Mouse (Mus musculus) adrenal gland (tissue): Measurements from ENCODE around the gene Adam11.

Experiments
- intact Hi-C: fragments of 180-260 bp; cut with DNase I; formaldehyde crosslinking; loops from one replicate; pipeline ENCODE4 v1.15.1; 2025

The Adam11 gene

DNA sequence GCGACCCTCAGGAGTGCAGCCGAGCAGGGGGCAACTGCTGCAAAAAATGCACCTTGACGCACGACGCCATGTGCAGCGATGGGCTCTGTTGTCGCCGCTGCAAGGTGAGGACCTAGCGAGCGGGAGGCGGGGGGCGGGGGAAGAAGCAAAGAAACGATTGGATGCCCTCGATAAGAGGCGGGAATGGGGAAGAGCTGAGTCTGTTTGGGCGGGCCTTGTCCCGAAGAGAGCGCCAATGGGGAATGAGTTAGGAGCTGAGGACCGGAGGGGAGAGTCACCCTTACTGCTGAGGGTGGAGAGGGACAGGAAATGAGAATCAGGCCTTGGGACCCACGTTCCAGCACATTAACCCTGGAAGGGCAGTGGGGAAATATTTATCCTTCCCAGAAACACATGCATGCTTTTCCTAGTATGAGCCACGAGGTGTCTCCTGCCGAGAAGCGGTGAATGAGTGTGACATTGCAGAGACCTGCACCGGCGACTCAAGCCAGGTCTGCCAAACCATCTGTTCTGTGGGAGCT, 13.4 kb downstream of the Adam11 start:
- intact Hi-C loops, result loop anchor here (5.0 to 10.0 kb wide), 4 partner anchors 37 to 280 kb away; partner anchors contain the start of gene Gjc1

DNA sequence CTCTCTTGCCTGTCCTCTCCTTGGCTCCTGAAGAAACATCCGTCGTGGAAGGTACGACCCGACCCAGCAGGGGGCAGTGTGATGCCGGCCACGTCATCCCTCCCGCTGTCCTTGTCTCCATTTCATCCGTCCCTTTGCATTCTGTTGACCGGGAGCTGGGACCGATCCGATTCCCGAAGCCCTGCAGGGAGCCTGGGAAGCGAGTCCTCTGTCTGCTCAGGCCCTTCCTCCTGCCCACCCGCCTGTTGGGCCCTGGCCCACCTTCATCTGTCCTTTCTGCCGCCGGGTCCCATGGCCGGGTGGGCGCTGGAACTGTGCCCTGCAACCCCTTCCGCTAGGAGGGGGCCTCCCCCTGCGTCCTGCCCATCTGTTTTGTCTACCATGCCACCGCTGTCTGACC, 16.4 kb downstream of the Adam11 start:
- intact Hi-C loops, result loop anchor here (2.0 to 10.0 kb wide), 3 partner anchors 40 to 277 kb away; partner anchors contain the start of gene Gjc1

DNA sequence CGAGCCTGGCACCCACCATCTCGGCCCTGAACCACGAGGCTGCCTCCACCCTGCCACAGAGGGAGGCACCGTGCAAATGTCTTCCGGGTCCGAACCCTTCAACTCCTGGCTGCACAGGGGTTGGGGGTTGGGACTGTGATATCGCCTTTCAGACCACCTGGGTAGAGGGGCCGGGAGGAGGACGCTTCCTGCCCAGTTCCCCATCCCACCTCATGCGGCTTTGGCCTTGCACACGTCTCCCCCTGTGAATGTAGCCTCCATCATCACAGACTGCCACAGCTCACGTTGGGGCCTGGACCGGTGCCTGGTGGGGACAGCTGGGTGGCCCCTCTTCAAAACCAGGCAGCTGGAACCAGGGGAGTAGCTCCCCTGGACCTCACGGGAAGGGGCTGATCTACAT, 16.9 kb downstream of the Adam11 start:
- intact Hi-C loops, result loop anchor here (5.0 to 10.0 kb wide), 2 partner anchors 39 to 277 kb away; partner anchors contain the start of gene Gjc1

DNA sequence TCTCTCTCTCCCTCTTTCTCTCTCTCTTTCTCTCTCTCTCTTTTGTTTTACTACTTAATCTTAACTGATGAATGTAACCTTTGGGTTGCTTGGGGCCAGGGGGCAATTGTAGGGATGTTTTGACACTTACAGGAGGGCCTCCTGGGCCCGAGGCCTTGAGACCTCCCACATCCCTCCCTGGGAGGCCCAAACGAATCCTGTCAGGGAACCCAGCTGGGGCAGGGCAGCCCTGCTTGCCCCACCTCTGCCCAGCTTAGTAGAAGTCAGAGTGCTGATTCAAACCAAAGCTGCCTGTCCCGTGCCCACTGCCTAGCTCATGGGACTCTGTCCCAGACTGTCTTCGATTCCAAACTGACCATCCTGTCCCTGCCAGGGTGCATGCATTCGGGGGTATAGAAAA, 17.4 kb downstream of the Adam11 start:
- intact Hi-C loops, result loop anchor here (5.0 to 10.0 kb wide), 2 partner anchors 39 to 276 kb away; partner anchors contain the start of gene Gjc1

DNA sequence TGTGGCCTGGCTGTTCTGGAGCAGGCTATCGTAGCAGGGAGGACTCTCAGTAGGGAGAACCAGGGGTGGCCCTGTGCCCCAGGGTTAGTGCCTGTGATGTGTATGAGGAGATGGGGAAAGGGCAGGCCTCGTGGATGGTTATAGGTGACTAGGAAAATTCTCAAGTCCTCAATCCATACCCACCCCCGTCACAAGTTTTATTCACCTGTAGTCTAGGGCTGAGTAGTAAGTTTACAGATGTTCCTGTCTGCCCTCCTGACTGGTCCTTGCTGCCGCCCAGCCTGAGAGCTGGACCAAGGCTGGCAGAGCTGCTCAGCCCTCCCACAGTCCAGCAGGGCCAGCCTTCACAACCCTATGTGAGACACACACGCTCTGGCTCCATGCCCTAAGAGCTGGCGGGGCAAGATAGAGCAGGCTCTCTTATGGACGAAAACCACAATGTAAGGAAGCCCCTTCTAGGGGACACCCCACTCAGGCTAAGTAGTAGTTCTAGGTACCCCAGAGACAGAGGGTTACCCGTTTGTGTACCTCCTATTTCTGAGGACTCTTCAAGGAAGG, 17.9 kb downstream of the Adam11 start:
- intact Hi-C loops, result loop anchor here (5.0 to 10.0 kb wide), 2 partner anchors 38 to 276 kb away; partner anchors contain the start of gene Gjc1

DNA sequence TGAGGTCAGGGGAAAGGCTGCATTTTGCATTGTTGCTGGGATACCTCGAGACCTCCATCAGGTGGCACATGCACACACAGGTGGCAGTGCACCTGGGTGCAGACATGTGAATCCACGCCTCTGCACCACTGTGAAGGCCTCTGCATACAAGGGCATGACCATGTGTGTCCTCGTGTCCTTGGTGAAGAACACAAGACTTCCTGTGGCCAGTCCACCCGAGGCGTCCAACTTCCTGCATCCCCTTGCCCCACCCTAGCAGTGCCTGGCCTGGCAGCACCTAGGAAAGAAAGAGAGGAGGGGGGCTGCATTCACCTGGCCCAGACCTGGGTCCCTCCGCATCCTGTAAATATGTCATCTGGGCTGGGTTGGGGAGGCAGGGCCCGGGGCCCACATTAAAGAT, 18.6 kb downstream of the Adam11 start:
- intact Hi-C loops, result loop anchor here (5.0 to 10.0 kb wide), 2 partner anchors 37 to 275 kb away; partner anchors contain the start of gene Gjc1

DNA sequence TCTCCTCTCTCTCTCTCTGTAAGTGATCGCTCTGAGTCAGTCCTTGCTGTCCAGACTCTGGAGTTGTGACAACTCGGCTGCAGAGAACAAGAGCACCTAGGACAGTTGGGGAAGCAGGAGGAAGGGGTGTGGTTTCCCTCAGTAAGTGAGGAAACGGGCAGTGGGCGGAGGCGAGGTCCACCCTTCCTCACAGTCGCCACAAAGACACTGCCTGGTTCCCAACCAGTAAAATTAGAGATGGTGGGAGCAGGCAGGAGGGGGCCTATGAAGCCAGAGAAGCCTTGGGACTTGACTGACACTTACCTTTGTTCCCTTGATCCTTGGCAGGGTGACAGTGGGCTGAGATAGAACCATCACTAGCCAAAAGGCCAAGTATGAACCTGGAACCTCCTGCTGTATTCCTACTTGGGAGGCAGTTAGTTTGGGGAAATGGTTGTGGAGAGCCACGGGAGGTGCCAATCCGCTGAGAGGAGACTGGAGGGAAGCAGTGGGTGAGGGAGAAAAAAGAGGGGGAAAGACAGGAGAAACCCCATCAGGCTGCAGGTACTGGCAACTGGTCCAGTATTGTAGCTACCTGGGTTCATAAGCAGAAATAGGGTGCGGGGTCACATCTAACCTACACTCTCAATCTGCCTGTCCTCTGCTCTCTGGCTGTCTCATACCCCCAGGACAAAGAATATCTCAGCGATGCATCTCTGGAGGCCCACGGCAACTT, 19.2 kb downstream of the Adam11 start:
- intact Hi-C loops, result no loop called here

DNA sequence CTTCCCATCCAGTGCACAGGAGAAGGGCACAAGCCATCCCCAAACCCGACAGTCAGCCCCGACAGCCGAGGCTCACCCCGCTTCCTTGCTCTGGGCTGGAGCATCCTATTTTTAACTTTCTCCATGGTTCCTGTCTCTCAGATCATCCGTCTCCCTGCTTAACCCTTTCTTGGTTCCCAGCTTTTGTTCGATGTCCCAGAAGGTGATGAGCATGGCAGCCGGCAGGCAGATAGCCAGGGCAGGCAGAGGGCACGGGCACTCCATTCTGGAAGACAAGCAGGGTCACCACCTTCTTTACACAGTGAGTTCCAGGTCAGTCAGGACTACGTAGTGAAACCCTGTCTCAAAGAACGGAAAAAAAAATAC, 19.7 kb downstream of the Adam11 start:
- intact Hi-C loops, result no loop called here

DNA sequence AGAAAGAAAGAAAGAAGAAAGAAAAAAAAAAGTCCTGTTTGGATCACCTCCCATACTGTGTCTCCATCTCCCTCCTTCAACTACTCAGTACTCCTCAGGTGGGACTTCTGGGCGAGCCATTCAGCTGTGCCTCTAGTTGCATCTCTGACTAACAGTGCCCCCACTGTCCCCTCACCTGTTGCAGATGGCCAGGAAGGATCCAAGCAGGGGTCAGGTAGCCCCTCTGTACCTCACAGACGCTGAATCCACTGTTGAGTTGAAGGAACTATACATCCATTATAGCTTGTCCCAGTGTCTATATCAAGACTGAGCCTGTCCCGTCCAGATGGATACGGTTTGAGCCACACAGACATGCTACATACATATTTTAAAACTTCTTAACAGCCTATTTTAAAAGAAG, 20.3 kb downstream of the Adam11 start:
- intact Hi-C loops, result no loop called here

DNA sequence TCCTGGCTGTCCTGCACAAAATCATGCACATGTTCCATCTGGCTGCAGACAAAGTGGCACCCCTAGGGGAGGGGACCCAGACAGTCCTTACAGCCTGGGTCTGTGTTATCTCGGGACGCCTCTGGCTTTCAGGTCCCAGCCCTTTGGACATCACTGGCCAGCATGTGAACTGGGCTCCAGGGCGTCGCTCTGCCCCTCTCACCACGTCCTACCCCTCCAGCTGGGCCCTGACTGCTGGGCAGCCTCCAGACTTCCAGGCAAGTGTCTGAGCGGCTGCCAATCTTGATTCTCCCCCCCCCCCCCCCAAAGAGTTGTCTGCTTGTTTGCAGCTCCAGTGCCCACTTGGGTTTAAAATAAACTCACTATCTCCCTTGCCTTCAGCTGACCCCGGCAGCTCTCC, 22.2 kb downstream of the Adam11 start:
- intact Hi-C loops, result no loop called here

DNA sequence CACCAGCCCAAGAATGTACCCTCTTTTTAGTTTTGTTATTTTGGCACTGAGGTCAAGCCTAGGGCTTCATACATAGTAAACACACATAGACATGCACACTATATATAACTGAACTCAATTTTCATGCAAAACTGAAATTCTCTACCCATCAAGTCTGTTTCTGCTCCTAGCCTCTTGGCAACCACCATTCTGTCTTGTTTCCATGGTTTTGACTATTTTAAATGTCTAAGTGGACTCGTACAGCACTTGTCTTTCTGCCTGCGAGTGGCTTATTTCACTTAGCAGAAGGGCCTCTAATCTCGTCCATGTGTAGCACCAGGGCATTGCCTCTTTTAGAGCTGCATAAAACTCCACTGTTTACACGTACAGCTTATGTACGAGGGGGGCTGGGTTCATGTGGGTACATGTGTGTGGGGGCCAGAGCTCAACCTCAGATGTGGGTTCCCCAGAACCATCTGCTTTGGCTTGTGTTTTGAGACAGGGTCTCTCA, 26.5 kb downstream of the Adam11 start:
- intact Hi-C loops, result no loop called here

DNA sequence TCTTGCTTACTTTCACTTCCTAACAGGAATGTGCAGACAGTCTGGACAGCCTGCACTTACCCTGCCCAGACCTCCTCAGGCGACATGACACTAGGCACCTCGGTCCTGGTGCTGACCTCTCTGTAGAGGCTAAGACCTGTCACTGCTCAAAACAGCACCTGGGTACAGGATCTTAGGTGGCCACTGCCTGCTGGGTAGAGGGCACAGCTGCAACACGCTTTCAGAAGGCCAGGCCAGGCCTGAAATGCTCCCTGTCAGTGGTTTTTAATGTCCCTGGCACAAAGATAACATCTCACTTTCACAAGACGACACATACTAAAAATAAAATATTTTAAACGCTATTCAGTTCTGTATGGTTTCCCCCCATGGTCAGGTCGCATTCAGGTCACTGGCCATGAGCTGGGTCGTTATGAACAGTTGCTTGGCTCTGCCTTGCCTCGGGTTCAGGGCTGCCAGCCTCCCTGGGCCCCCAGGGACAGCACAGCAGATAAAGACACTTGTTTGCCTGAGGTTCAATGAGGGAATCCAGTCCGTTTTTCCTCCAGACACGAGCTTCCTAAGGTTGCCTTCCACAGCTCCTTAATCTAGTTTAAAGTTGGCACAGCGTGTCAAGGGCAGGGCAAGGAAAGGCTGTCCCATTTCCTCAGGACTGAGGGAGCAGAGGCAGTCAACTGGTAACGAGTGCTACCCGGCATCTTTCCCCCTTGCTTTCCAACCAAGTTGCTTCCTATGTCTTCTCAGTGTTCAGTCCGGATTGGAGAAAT, 30.6 kb downstream of the Adam11 start:
- intact Hi-C loops, result no loop called here

DNA sequence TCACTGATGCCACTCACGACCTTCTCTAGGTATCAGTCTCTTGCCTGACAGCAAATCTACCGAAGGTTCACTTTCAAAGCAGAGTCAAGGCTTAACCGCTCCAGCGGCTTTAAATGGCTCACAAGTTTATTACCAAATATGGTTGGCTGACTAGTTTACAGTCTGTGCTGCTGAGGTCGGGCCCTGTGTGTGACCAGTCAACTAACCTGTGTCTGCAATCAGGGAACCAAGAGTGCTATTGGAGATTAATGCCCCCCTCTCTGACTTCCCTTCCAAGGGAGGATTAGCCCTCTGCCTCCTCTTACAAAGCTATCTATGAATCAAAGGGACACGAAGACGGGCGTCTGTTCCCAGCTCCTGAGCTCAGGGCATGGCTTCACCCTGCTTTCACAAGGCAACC, 32.9 kb downstream of the Adam11 start:
- intact Hi-C loops, result no loop called here

DNA sequence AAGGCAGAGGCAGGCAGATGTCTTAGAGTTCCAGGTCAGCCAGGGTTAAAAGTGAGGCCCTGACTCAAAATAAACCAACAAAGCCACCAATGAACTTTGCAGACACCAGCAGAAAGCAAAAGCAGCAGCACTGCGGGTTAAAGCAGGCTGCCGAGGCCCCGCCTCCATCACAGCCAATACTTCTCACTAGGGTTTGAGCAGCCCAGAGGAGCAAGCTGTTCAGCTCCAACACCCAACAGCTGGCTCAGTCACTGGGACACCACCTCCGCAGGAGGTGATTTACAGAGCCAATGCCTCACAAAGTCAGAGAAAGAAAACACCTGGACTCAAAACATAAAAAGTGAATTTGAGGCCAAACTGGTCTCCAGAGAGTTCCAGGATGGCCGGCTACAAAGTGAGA, 42.2 kb downstream of the Adam11 start:
- intact Hi-C loops, result no loop called here

DNA sequence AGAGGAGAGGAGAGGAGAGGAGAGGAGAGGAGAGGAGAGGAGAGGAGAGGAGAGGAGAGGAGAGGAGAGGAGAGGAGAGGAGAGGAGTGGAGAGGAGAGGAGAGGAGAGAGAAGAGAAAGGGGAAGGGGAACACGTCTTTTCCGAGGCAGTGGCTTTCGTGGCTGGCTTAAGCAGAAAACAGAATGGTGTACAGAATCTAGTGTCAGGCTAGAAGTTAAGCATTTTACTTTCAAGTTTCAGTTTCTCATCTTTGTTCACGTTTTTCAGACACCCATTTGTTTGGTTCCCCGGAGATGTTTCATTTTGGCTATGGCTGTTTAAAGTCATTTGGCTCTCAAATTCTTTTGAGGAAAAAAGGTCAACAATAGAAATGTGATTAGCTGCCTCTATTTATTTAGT, 47.0 kb downstream of the Adam11 start:
- intact Hi-C loops, result no loop called here

DNA sequence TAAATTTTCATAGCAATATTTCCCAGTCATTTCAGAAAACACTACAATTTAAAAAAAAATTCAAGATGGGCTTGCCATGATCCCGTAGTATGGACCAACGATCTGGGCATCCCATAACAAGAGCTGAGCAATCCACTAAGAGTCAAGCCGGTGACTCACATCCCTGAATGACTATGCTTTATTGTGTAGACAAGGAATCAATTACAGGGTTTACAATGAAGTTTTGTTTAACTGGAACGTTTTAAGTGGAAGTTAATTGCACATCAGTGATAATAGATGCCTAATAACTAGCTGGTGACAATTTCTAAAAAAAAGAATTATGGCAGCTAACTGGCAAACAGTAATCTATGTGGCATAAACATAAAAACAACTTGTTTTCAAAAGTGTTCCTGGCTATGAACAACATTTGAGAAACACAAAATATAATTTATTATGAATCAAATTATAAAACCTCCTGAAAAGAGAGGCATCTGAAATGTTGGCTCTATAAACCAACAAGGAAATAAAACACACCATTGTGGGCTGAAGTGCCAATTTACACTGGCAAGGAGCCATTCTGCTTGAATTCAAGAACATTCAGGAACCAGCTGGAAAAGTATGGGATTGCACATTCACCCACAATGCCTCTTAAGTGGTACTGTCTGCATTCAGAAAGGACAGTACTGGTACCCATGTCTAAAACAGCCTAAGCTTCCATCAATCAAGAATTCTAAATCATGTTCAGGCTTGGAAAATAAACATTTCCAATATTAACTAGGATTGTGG, 49.7 kb downstream of the Adam11 start:
- intact Hi-C loops, result no loop called here

DNA sequence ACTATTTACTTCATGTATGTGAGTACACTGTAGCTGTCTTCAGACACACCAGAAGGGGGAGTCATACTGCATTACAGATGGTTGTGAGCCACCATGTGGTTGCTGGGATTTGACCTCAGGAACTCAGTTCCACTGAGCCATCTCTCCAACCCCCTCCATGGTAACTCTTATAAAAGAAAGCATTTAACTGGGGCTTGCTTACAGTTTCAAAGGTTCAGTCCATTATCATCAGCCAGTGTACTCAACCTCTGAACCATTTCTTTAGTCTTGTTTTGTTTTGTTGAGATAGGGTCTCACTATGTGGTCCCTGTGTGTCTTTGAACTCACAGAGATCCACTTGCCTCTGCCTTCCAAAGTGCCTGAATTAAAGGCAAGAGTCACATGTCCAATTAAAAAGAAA, 53.6 kb downstream of the Adam11 start:
- intact Hi-C loops, result loop anchor here (5.0 kb wide), 2 partner anchors 37 to 38 kb away; no protein-coding TSS in a partner anchor

DNA sequence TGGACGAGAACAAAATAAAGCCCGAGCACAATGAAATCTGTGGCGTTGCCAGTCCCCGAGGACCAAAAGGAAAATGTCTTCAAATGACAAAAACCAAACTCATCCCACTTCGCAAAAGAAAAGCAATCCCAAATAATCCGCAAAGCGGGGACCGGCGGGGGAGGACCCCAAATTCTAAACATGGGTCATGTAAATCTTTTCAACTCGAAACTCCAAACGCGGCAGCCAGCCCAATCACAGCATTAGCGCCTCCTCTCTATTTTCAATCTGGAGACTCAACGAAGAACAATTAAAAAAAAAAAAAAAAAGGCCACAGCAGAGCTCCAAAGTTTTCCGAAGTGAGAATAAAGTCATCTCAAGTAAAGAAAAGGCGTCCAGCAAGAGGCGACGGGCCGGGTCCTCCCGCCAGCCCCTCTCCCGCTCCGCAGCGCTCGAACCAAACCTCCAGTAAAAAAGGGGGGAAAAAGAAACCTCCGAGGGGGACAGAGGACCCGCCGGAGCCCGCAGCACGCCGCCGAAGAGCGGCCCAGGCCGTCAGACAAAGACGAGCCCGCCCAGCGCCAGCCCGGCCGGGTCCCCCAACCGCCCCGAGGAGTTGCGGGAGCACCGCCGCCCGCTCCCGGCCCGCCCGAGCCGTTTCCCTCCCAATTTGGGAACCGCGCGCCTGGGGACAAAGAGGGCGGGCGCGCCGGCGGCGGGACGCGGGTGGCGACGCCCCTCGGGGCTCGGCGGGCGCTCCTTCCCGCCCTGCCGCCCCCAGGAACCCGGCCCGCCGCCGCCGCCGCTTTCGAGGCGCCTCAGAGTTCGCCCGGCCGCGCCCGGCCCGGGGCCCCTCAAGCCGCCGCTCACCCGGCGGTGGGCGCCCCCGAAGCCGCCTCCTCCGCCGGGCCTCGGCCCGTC, 57.1 kb downstream of the Adam11 start:
- intact Hi-C loops, result loop anchor here (5.0 kb wide), 2 partner anchors 34 to 41 kb away; no protein-coding TSS in a partner anchor

DNA sequence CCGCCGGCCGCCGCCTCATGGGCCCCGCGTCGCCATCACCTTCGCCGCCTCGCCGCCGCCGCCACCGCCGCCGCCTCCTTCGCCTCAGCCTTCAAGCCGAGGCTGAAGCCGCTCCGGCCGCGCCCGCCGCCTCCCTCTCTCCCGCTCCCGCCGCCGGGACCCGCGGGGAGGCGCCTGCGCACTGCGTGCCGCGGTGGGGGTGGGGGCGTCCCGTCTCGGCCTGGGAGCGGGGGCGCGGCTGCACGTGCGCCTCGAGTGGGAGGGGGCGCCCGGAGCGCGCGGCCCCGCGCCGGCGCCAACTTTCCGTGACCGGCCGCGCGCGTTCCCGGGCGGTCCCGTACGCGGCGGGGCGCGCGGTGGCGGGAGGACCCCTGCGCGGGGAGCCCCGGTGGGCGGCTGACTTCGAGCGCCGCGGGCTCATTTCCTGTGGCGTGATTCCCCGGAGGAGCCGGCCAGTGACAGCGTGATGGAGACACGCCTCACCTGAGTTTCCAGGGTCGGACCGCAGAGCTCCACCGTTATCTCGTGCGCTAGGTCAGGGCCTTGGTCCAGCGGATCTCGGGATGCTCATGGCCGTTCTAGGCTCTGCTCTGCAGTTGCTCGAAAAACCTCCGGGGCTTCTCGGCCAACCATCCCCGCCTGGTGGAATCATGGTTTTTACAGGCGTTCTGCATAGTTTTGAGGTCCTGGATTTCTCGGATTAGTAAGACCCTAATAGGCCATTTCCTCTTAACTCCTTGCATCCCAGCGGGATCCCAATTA, 58.0 kb downstream of the Adam11 start, which contains the start of gene Gjc1:
Gene Gjc1, minus strand, starts transcription at position 680 of the 762 bp plus-strand sequence.
- intact Hi-C loops, result loop anchor here (5.0 kb wide), 2 partner anchors 33 to 42 kb away; no protein-coding TSS in a partner anchor
